Mouse (Mus musculus) lung, adult 2 months (tissue): ENCODE results near the gene Prkg1. TPM values are rescaled to one million over a fixed set of nuclear protein-coding genes. Genes with fewer than 3 reads are reported as not detected.

Experiments used
- DNase-seq: peaks from one replicate; pipeline ENCODE4 v3.0.0; 2022
- H3K4me1 ChIP-seq: fragments of 200-500 bp; 2 replicates; pipeline ENCODE4 v1.6.1; 2011; ENCODE audit warnings: low read length; ENCODE audit not compliant: control insufficient read depth, insufficient read depth
- H3K4me3 ChIP-seq: fragments of 200-500 bp; replicated peaks from 2 replicates; pipeline ENCODE3; 2011; ENCODE audit warnings: low read depth, mild to moderate bottlenecking, control low read depth, low read length; ENCODE audit errors: extremely low read depth
- CTCF ChIP-seq: fragments of 200-500 bp; IDR thresholded peaks from 2 replicates; pipeline ENCODE4 v1.5.1; 2011; ENCODE audit warnings: mild to moderate bottlenecking, low read length, control low read depth; ENCODE audit not compliant: insufficient read depth
- POLR2A ChIP-seq: fragments of 200-500 bp; IDR thresholded peaks from 2 replicates; pipeline ENCODE4 v1.6.1; 2011; ENCODE audit warnings: low read depth, mild to moderate bottlenecking, control low read depth, low read length, borderline replicate concordance; ENCODE audit errors: extremely low read depth
- WGBS: fragments of 180-500 bp; shearing (Covaris S2); methylation state at CpG from one replicate; pipeline ENCODE4 v1.1.7; 2018; 5-methylcytosine and 5-hydroxymethylcytosine counted together
- polyA plus RNA-seq: library from polyadenylated mRNA; depleted of rRNA; stranded (reverse); fragments of >200 nt; gene quantifications from 2 replicates; pipeline ENCODE4 v1.2.3, GENCODE M21; 2012

Gene Prkg1
- polyA plus RNA-seq, 1 experiment, result 6.0 TPM

DNA sequence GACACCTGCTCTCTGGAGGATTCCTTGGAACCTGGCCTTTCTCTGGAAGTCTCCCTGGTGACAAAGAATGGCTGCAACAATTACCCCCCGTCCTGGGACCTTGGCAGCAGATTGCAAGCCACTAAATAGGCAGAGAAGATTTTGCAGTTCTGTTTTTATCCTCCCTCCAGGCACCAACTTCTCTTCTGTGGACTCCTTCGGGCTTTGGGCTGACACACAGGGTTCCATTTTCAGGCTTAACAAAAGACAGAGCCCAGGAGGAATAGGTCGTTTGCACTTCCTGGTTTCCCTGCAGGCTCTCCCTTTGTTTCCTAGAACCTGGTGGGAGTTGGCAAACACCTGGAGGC, 690.1 kb downstream of the Prkg1 start:
- TF ChIP-seq CTCF (no peak), POLR2A (no peak)
- H3K4me1 ChIP-seq, result no peaks in the 10 kb centered on the region
- H3K4me3 ChIP-seq, result no peak overlapping the region
- WGBS, result 30% methylated on average over 3 of the region's 3 CpGs
- DNase-seq, result no peak

DNA sequence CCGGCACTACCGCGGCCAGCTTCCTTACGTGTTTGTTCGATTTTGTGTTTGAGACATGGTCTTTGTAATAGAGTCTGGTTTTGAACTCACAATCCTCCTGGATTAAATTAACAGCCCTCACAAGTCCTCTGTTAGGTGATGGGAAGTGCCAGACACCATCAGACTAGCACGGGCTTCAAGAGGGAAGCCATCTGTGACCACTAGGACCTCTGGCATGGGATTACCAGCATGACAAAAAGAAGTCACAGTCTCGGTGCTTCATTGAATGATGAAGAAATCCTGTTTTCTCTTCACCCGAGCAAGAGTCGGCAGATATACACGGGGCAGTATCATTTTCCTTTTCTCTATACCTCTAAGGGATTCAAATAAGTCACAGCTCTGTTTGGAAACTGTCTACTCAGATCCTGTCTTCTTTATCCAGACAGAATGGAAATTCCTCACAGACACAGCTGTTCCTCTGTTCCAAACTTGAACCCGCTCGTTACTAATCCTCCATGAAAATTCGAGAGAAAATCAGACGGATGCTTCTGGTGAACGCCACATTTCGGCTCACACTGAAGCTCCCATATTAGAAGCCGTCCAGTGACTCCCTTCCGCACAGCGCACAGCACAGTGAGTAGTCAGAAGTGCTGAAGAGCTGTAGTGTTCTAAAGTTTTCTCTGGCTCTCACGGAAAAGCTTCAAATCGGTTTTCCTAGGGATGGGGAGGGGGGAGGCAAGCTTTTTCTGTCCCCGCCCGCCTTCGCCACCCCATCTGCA, 690.7 kb downstream of the Prkg1 start:
- TF ChIP-seq POLR2A, result no peak
- TF ChIP-seq CTCF, result no peak
- H3K4me3 ChIP-seq, result no peak overlapping the region
- no peak for DNase-seq
- no peaks in the 10 kb centered on the region for H3K4me1 ChIP-seq
- WGBS, result 64% methylated on average over 24 of the region's 24 CpGs

DNA sequence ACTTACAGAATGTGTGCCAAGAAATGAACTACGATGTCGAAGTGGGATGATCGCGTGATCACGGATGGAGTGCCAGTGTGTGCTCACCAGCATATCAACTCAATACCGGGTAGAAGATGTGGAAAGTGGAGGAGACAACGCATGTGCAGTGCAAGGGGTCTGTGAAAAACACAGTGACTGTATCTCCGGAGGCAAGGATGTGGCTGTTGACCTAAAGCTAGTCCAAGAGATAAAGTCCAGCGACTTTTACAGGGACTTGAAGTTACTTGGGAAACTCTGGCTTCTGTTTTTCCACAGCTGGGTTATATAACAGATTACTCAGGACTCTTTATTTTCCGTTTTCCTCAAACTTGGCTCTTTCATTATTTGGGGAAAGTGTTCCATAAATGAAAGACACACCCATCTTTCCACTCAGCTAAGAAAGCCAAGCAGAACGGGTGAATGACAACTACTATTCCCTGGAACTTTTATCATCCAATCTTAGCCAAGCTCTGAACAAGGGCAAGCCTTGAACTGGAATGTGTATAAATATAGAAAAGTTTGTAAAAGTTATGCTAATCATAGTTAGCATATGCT, 699.5 kb downstream of the Prkg1 start:
- peak overlapping the region; percentile 47 for H3K4me3 ChIP-seq
- DNase-seq, result no peak
- TF ChIP-seq POLR2A (no peak), CTCF (no peak)
- WGBS, result 62% methylated on average over 11 of the region's 11 CpGs
- H3K4me1 ChIP-seq, result no peaks in the 10 kb centered on the region

DNA sequence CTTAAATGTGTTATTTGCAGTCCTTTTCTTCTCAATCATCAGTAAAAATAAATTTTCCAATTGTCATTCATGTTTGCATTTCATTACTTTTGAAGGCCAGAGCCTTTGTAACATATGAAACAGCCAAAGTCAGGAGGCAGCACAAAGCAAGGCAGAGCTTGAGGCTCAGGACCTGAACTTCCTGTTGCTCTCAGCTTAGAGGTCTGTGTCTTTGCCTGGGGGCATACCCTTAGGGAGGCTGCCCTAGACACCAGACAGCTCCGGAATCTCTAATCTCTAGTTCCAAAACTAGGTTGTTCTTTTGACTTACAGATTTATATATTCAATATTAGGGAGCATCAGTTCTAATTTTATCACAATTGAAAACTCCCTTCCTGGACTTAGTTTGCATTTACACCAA, 700.1 kb downstream of the Prkg1 start:
- no peak overlapping the region for H3K4me3 ChIP-seq
- WGBS, result 57% methylated on average over 1 of the region's 1 CpGs
- DNase-seq, result no peak
- TF ChIP-seq POLR2A, result no peak
- no peak for TF ChIP-seq CTCF
- H3K4me1 ChIP-seq, result no peaks in the 10 kb centered on the region

DNA sequence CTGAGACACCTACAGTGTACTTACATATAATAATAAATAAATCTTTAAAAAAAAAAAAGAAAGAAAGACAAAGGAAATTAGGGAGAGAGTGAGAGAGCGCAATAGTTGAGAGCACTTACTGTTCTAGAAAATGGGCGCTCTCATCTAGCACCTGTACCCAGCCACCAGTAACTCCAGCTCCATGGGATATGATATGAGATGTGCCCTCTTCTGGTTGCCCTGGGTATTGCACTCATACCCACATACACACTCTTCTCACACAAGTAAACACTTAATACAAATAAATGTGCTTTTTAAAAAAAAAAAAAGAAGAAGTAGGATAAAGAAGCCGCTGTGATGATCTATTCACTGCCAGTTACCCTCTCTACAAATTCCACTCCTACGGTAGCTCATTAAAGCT, 718.2 kb downstream of the Prkg1 start:
- TF ChIP-seq POLR2A (no peak), CTCF (no peak)
- no peaks in the 10 kb centered on the region for H3K4me1 ChIP-seq
- 94% methylated on average over 4 of the region's 4 CpGs for WGBS

DNA sequence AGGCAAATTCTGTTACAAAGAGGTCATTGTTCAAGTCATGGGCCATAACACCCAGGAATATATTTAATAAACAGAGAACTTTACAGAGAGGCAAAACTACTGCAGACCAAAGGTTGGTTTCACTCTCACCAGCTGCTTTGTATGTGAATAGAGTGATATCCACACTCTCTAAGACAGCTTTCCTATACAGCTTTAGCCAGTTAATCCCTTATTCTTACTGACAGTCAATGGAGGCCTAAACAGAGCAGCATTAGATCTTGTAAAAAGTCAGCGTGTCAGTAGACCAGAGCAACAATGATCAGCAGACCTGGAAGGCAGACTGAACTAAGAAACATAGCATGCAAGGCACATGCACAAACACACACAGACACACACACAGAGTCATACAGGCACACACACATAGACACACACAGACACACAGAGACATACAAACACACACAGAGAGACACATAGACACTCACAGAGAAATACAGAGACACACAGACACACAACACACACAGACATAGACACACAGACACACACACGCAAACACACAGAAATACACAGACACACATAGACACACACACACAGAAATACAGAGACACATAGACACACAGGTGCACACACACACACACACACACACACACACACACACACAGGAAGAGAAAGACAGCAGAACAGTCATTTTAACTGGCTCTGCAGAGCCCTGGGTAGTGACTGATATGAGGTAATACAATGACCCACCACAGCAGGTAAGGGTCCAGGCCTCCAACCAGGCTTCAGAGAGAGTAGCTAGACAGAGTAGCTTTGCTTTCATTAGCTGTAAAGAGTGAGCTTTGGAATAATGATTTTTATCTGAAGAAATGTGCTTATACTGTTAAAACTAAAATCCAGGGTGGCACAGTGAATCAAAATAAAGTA, 723.6 kb downstream of the Prkg1 start:
- 87% methylated on average over 2 of the region's 2 CpGs for WGBS
- no peak for TF ChIP-seq POLR2A
- TF ChIP-seq CTCF, result no peak
- DNase-seq, result no peak
- H3K4me3 ChIP-seq, result no peak overlapping the region
- no peaks in the 10 kb centered on the region; the same call in 1 of the 2 replicates for H3K4me1 ChIP-seq

More for the DNA sequence above, 718.2 kb downstream of the Prkg1 start:
- DNase-seq, result no peak
- no peak overlapping the region for H3K4me3 ChIP-seq

DNA sequence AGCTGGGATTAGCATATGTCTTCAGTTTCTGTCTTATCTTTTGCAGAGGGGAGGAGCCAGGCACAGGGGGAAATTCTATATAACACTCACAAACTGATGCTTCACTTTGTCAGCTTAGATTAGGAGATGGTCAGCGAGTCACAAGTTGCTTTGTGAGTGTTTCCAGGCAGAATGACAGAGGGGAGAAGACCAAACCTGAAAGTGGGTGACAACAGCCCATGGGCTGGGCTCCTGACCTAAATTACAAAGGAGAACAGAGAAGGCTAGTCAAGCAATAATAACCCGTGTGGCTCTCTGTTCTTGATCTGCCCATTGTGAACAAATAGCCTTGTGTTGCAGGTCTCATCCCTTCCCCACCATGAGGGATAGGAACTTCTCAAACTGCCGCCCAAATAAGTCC, 725.9 kb downstream of the Prkg1 start:
- DNase-seq, result no peak
- no peak for TF ChIP-seq CTCF
- no peak for TF ChIP-seq POLR2A
- Histone ChIP-seq H3K4me1 (no peaks in the 10 kb centered on the region; the same call in 1 of the 2 replicates), H3K4me3 (no peak overlapping the region)
- 85% methylated on average over 3 of the region's 3 CpGs for WGBS

DNA sequence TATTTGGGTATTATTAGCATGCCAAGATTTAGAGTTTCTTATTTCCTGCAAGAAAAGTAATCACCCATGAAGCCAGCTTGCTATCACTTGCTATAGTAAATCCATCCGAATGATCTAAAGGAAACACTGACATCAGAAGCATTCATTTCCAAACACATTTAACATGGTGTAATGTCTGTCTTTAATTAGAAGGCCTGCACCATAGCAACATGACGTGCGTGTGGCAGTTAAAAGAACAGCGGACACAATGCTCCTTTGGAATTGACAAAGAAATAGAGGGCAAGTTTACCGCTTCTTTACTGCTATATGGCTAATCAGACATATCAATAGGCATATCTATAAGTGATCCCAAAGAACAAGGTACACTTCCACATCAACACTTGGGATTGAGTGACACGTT, 733.2 kb downstream of the Prkg1 start:
- Histone ChIP-seq H3K4me3 (no peak overlapping the region), H3K4me1 (no peaks in the 10 kb centered on the region)
- WGBS, result 88% methylated on average over 6 of the region's 6 CpGs
- DNase-seq, result no peak
- no peak for TF ChIP-seq CTCF
- no peak for TF ChIP-seq POLR2A

DNA sequence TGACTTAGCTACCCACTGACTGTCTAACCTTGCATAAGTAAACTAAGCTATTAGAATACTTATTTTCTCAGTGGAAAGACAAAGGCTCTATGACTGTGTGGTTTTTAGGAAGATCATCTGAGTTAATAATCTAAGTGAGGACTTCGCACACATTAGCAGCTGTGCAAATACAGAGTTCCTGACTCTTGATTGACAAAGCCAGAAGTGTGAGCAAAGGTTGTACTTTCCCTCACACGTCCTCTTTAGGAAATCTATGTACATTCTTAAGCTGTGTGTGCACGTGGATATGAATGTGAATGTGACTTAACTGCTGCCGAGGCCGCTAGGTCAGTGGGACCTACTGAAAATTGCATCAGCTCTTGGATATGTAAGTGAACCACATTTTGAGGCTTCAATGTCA, 738.0 kb downstream of the Prkg1 start:
- Histone ChIP-seq H3K4me3 (no peak overlapping the region), H3K4me1 (no peaks in the 10 kb centered on the region)
- TF ChIP-seq CTCF (no peak), POLR2A (no peak)
- DNase-seq, result no peak
- 61% methylated on average over 5 of the region's 5 CpGs for WGBS
